Mouse (Mus musculus): Measurements from ENCODE around the gene Rhbdl3. TPM values are rescaled to one million over a fixed set of nuclear protein-coding genes. Genes with fewer than 3 reads are reported as not detected.

The Rhbdl3 gene
- polyA plus RNA-seq, 1 experiment from 2014 or later: 13.4 TPM

- ATAC-seq (ENCODE audit: low FRiP score) (no peak), DNase-seq (ENCODE audit: low spot score) (no peak)
- H3K9me3 ChIP-seq (ENCODE audit: control insufficient read depth, low read length): no peaks in the 10 kb centered on the region
- H3K4me3 ChIP-seq (ENCODE audit: low read depth, low read length): peak overlapping the region; percentile 95
- H3K4me1 ChIP-seq (replicated peaks; ENCODE audit: control insufficient read depth, insufficient read depth, low read length): peaks cover 2% of the 10 kb centered on the region; the same call in 1 of the 2 replicates
- H3K9ac ChIP-seq (ENCODE audit: low read depth, low read length): peak overlapping the region; percentile 99
- peak overlapping the region; percentile 82 for H3K27ac ChIP-seq (ENCODE audit: low read depth, low read length)
- under 1% methylated on average over 20 of the region's 20 CpGs for WGBS
- H3K4me2 ChIP-seq (replicated peaks; ENCODE audit: low read depth, low read length): no peak overlapping the region
- peaks cover 4% of the 10 kb centered on the region for H3K36me3 ChIP-seq (ENCODE audit: control insufficient read depth, insufficient read depth, low read length)
- no peaks in the 10 kb centered on the region for H3K27me3 ChIP-seq (ENCODE audit: control insufficient read depth, insufficient read depth, low read length)
Measured at GRCm38 (mm10) chr11:80383626-80384046, 82.9 kb downstream of the Rhbdl3 start.

GRCm38 (mm10) chr11:80384461-80384860 lies 83.7 kb downstream of the Rhbdl3 start:
- H3K27ac ChIP-seq (ENCODE audit: low read depth, low read length): no peak overlapping the region

GRCm38 (mm10) chr11:80385055-80385454 lies 84.3 kb downstream of the Rhbdl3 start:
- DNase-seq (ENCODE audit: low spot score): no peak
- H3K4me3 ChIP-seq (ENCODE audit: low read depth, low read length): peak overlapping the region; percentile 95
- peak overlapping the region; percentile 75 for H3K4me2 ChIP-seq (replicated peaks; ENCODE audit: low read depth, low read length)
- H3K9ac ChIP-seq (ENCODE audit: low read depth, low read length): peak overlapping the region; percentile 68
- H3K9me3 ChIP-seq (ENCODE audit: control insufficient read depth, low read length): no peaks in the 10 kb centered on the region
- H3K36me3 ChIP-seq (ENCODE audit: control insufficient read depth, insufficient read depth, low read length): peaks cover 7% of the 10 kb centered on the region
- no peak overlapping the region for H3K27ac ChIP-seq (ENCODE audit: low read depth, low read length)
- WGBS: 64% methylated on average over 4 of the region's 4 CpGs
- ATAC-seq (ENCODE audit: low FRiP score): no peak
- H3K4me1 ChIP-seq (replicated peaks; ENCODE audit: control insufficient read depth, insufficient read depth, low read length): peaks cover 2% of the 10 kb centered on the region; the same call in 1 of the 2 replicates
- no peaks in the 10 kb centered on the region for H3K27me3 ChIP-seq (ENCODE audit: control insufficient read depth, insufficient read depth, low read length)

More at GRCm38 (mm10) chr11:80384461-80384860, 83.7 kb downstream of the Rhbdl3 start:
- H3K9ac ChIP-seq (ENCODE audit: low read depth, low read length): peak overlapping the region; percentile 68
- peak overlapping the region; percentile 75 for H3K4me2 ChIP-seq (replicated peaks; ENCODE audit: low read depth, low read length)
- peaks cover 2% of the 10 kb centered on the region; the same call in 1 of the 2 replicates for H3K4me1 ChIP-seq (replicated peaks; ENCODE audit: control insufficient read depth, insufficient read depth, low read length)
- ATAC-seq (ENCODE audit: low FRiP score) (no peak), DNase-seq (ENCODE audit: low spot score) (no peak)
- no peaks in the 10 kb centered on the region for H3K9me3 ChIP-seq (ENCODE audit: control insufficient read depth, low read length)
- H3K27me3 ChIP-seq (ENCODE audit: control insufficient read depth, insufficient read depth, low read length): no peaks in the 10 kb centered on the region
- peak overlapping the region; percentile 95 for H3K4me3 ChIP-seq (ENCODE audit: low read depth, low read length)
- H3K36me3 ChIP-seq (ENCODE audit: control insufficient read depth, insufficient read depth, low read length): peaks cover 5% of the 10 kb centered on the region

- peaks cover 13% of the 10 kb centered on the region for H3K36me3 ChIP-seq (ENCODE audit: control insufficient read depth, insufficient read depth, low read length)
- 0 out of 2 replicates have a peak overlapping the region, but pooled peaks have one; percentile 95 for H3K4me3 ChIP-seq (ENCODE audit: low read depth, low read length)
- H3K27ac ChIP-seq (ENCODE audit: low read depth, low read length): no peak overlapping the region
- ATAC-seq (ENCODE audit: low FRiP score): no peak
- no peaks in the 10 kb centered on the region for H3K27me3 ChIP-seq (ENCODE audit: control insufficient read depth, insufficient read depth, low read length)
- H3K9me3 ChIP-seq (ENCODE audit: control insufficient read depth, low read length): no peaks in the 10 kb centered on the region
- no peak for DNase-seq (ENCODE audit: low spot score)
- 92% methylated on average over 2 of the region's 2 CpGs for whole genome bisulfite sequencing
- no peak overlapping the region for H3K4me2 ChIP-seq (replicated peaks; ENCODE audit: low read depth, low read length)
- no peak overlapping the region for H3K9ac ChIP-seq (ENCODE audit: low read depth, low read length)
- H3K4me1 ChIP-seq (replicated peaks; ENCODE audit: control insufficient read depth, insufficient read depth, low read length): peaks cover 2% of the 10 kb centered on the region; the same call in 1 of the 2 replicates
Measured at GRCm38 (mm10) chr11:80386790-80387189, 86.1 kb downstream of the Rhbdl3 start.

- DNase-seq (ENCODE audit: low spot score): no peak
- H3K4me3 ChIP-seq (ENCODE audit: low read depth, low read length): no peak overlapping the region
- H3K9ac ChIP-seq (ENCODE audit: low read depth, low read length): no peak overlapping the region
- H3K36me3 ChIP-seq (ENCODE audit: control insufficient read depth, insufficient read depth, low read length): peaks cover 18% of the 10 kb centered on the region
- H3K4me2 ChIP-seq (replicated peaks; ENCODE audit: low read depth, low read length): no peak overlapping the region
- ATAC-seq (ENCODE audit: low FRiP score): no peak
- H3K9me3 ChIP-seq (ENCODE audit: control insufficient read depth, low read length): no peaks in the 10 kb centered on the region
- H3K27ac ChIP-seq (ENCODE audit: low read depth, low read length): no peak overlapping the region
- no peaks in the 10 kb centered on the region for H3K27me3 ChIP-seq (ENCODE audit: control insufficient read depth, insufficient read depth, low read length)
- 90% methylated on average over 1 of the region's 1 CpGs for WGBS
- H3K4me1 ChIP-seq (replicated peaks; ENCODE audit: control insufficient read depth, insufficient read depth, low read length): peaks cover 2% of the 10 kb centered on the region; the same call in 1 of the 2 replicates
Measured at GRCm38 (mm10) chr11:80389885-80390284, 89.2 kb downstream of the Rhbdl3 start.

GRCm38 (mm10) chr11:80391407-80392120 lies 90.9 kb downstream of the Rhbdl3 start:
- DNase-seq (ENCODE audit: low spot score): no peak
- Histone ChIP-seq H3K27me3 (ENCODE audit: control insufficient read depth, insufficient read depth, low read length) (no peaks in the 10 kb centered on the region), H3K9me3 (ENCODE audit: control insufficient read depth, low read length) (no peaks in the 10 kb centered on the region), H3K4me3 (ENCODE audit: low read depth, low read length) (no peak overlapping the region), H3K9ac (ENCODE audit: low read depth, low read length) (no peak overlapping the region), H3K4me2 (replicated peaks; ENCODE audit: low read depth, low read length) (no peak overlapping the region), H3K4me1 (replicated peaks; ENCODE audit: control insufficient read depth, insufficient read depth, low read length) (no peaks in the 10 kb centered on the region), H3K36me3 (ENCODE audit: control insufficient read depth, insufficient read depth, low read length) (peaks cover 24% of the 10 kb centered on the region), H3K27ac (ENCODE audit: low read depth, low read length) (no peak overlapping the region)
- no peak for ATAC-seq (ENCODE audit: low FRiP score)
- 91% methylated on average over 2 of the region's 2 CpGs for WGBS

- Histone ChIP-seq H3K9me3 (ENCODE audit: control insufficient read depth, low read length) (no peaks in the 10 kb centered on the region), H3K4me2 (replicated peaks; ENCODE audit: low read depth, low read length) (no peak overlapping the region), H3K27ac (ENCODE audit: low read depth, low read length) (no peak overlapping the region), H3K4me1 (replicated peaks; ENCODE audit: control insufficient read depth, insufficient read depth, low read length) (no peaks in the 10 kb centered on the region), H3K27me3 (ENCODE audit: control insufficient read depth, insufficient read depth, low read length) (no peaks in the 10 kb centered on the region), H3K36me3 (ENCODE audit: control insufficient read depth, insufficient read depth, low read length) (peaks cover 18% of the 10 kb centered on the region; the same call in 1 of the 2 replicates), H3K4me3 (ENCODE audit: low read depth, low read length) (no peak overlapping the region), H3K9ac (ENCODE audit: low read depth, low read length) (no peak overlapping the region)
- WGBS: 94% methylated on average over 3 of the region's 3 CpGs
- no peak for DNase-seq (ENCODE audit: low spot score)
- ATAC-seq (ENCODE audit: low FRiP score): no peak
Measured at GRCm38 (mm10) chr11:80395930-80396329, 95.2 kb downstream of the Rhbdl3 start.

GRCm38 (mm10) chr11:80396617-80397016 lies 95.9 kb downstream of the Rhbdl3 start:
- ATAC-seq (ENCODE audit: low FRiP score) (no peak), DNase-seq (ENCODE audit: low spot score) (no peak)
- Histone ChIP-seq H3K27ac (ENCODE audit: low read depth, low read length) (no peak overlapping the region), H3K4me3 (ENCODE audit: low read depth, low read length) (no peak overlapping the region), H3K9me3 (ENCODE audit: control insufficient read depth, low read length) (no peaks in the 10 kb centered on the region), H3K9ac (ENCODE audit: low read depth, low read length) (no peak overlapping the region), H3K27me3 (ENCODE audit: control insufficient read depth, insufficient read depth, low read length) (no peaks in the 10 kb centered on the region), H3K4me1 (replicated peaks; ENCODE audit: control insufficient read depth, insufficient read depth, low read length) (no peaks in the 10 kb centered on the region), H3K4me2 (replicated peaks; ENCODE audit: low read depth, low read length) (no peak overlapping the region), H3K36me3 (ENCODE audit: control insufficient read depth, insufficient read depth, low read length) (peaks cover 13% of the 10 kb centered on the region; the same call in 1 of the 2 replicates)
- 91% methylated on average over 4 of the region's 4 CpGs for WGBS

All from hindbrain, embryonic 11.5 days (tissue).